Mouse (Mus musculus) cerebellum, adult 2 months (tissue): ENCODE data around the gene Cfap43. TPM values are rescaled to one million over a fixed set of nuclear protein-coding genes. Genes with fewer than 3 reads are reported as not detected.
A peak's percentile ranks its signal among the peaks of the same experiment; 100 is the strongest.
"Not testable (repeated sequence)": the region's sequence is repeated elsewhere in the genome, so short reads cannot be mapped to it uniquely, and the experiment has no call there.

ENCODE experiments used
- DNase-seq, 2 experiments: peaks; one replicate each; pipeline ENCODE4 v3.0.0; 2021
- H3K27ac ChIP-seq: fragments of 200-500 bp; 2 replicates; pipeline ENCODE4 v1.5.1; 2012; ENCODE audit warnings: low read length, control low read depth, inconsistent platforms; ENCODE audit not compliant: insufficient read depth
- H3K27me3 ChIP-seq: fragments of 200-500 bp; 2 replicates; pipeline ENCODE4 v1.6.1; 2012; ENCODE audit warnings: inconsistent platforms, mild to moderate bottlenecking, low read length, moderate library complexity; ENCODE audit not compliant: control insufficient read depth, insufficient read depth
- H3K4me1 ChIP-seq: fragments of 200-500 bp; 2 replicates; pipeline ENCODE4 v1.6.1; 2011; ENCODE audit warnings: low read length; ENCODE audit not compliant: control insufficient read depth, insufficient read depth
- H3K4me3 ChIP-seq: fragments of 200-500 bp; replicated peaks from 2 replicates; pipeline ENCODE3; 2011; ENCODE audit warnings: mild to moderate bottlenecking, low read depth, low read length, control low read depth; ENCODE audit not compliant: insufficient read depth
- CTCF ChIP-seq: fragments of 200-500 bp; IDR thresholded peaks from 2 replicates; pipeline ENCODE4 v1.5.1; 2011; ENCODE audit warnings: low read depth, mild to moderate bottlenecking, control low read depth, low read length, moderate library complexity, borderline replicate concordance; ENCODE audit not compliant: insufficient read depth
- POLR2A ChIP-seq: fragments of 200-500 bp; IDR thresholded peaks from 2 replicates; pipeline ENCODE4 v1.6.1; 2011; ENCODE audit warnings: low read length, control low read depth, borderline replicate concordance; ENCODE audit not compliant: insufficient read depth
- WGBS: fragments of 180-500 bp; shearing (Covaris S2); methylation state at CpG from one replicate; pipeline ENCODE4 v1.1.7; 2018; 5-methylcytosine and 5-hydroxymethylcytosine counted together
- polyA plus RNA-seq: library from polyadenylated mRNA; depleted of rRNA; stranded (reverse); fragments of >200 nt; gene quantifications from 2 replicates; pipeline ENCODE4 v1.2.3, GENCODE M21; 2012

The Cfap43 gene
- polyA plus RNA-seq, 1 experiment: 1.00 TPM

DNA sequence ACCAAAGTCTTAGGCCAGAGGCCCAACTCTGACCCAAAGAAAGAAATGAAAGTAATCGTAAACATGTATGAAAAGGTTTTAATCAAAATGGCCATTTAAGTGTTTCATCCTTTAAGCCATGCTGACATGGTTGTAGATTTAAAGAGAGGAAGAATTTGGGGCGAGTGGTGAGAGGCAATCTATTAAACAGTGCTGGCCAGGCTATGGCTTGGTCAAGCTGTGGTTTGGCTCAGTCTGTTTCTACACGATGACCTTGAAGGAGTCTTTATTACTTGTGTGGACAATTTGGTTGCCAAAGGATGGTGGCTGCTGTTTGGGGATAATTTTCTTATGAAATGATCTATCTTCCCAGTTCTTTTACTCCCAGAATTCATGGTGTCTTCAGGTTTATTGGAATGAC, 66.0 kb downstream of the Cfap43 start:
- Histone ChIP-seq H3K27ac (no peak overlapping the region), H3K4me3 (no peak overlapping the region), H3K4me1 (no peaks in the 10 kb centered on the region), H3K27me3 (no peaks in the 10 kb centered on the region)
- 88% methylated on average over 3 of the region's 3 CpGs for WGBS
- DNase-seq: no peak
- no peak for TF ChIP-seq CTCF
- TF ChIP-seq POLR2A: no peak

DNA sequence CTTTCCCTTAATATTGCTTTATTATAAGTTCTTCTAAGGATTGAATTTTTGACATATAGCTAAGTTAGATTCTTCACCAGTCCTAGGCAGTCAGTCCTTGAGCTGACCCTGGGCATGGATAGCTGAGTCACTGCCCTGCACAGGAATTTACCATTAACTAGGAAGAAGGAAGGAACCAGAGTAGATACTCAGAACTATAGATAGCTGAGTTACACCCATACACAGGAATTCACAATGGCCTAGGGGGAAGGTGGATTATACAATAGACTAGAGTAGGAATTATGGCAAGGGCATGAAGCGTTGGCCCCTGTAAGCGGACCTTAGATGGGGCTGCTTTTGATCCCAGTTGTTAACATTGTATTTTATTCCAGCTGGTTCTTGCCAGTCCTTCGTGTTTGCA, 67.0 kb downstream of the Cfap43 start:
- DNase-seq: not testable (repeated sequence)

DNA sequence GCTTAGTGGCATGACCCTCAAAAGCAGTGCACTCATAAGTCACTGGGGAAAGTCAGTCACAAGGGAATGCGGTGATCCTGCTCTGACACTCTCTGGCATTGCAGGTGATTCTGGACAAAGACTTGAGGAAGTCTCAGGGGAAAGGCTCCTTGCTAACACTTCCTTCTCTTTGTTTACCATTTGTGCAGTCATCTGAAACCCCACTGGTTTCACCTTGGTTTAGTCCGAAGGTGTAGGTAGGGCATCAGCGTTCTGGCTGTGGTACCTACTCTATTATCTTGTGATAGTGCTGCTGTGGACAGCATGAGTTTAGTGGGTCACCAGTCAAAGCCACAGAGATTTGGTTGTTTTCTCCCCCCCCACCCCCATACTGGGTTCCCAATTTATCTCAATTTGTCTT, 69.4 kb downstream of the Cfap43 start:
- no peak for DNase-seq
- H3K4me3 ChIP-seq: no peak overlapping the region
- no peak overlapping the region for H3K27ac ChIP-seq
- no peaks in the 10 kb centered on the region for H3K4me1 ChIP-seq
- H3K27me3 ChIP-seq: no peaks in the 10 kb centered on the region
- no peak for TF ChIP-seq POLR2A
- TF ChIP-seq CTCF: no peak
- WGBS: 90% methylated on average over 3 of the region's 3 CpGs

More for the DNA sequence above, 67.0 kb downstream of the Cfap43 start:
- not testable (repeated sequence) for H3K4me3 ChIP-seq, H3K27me3 ChIP-seq, H3K27ac ChIP-seq, H3K4me1 ChIP-seq
- 91% methylated on average over 3 of the region's 3 CpGs for WGBS

DNA sequence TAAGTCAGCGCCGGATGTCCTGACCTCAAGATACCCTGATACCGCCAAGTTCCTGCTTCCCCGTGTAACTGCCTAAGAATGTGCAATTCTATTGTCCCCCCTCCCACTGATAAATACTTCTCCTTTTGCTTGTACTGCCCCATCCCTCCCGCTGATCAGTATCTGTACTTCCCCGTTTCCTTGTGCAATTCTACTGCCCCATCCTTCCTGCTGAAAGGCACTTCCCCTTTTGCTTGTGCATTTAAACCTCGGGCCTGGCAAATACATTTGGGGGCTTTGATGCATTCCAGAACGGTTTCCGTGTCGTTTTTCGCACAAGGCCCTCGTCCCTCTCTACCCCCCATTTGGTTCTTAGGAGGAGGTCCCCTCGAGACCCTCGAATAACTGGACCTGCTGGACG, 77.9 kb downstream of the Cfap43 start:
- H3K27me3 ChIP-seq, H3K27ac ChIP-seq, H3K4me3 ChIP-seq, H3K4me1 ChIP-seq, DNase-seq: not testable (repeated sequence)
- WGBS: 86% methylated on average over 15 of the region's 15 CpGs

DNA sequence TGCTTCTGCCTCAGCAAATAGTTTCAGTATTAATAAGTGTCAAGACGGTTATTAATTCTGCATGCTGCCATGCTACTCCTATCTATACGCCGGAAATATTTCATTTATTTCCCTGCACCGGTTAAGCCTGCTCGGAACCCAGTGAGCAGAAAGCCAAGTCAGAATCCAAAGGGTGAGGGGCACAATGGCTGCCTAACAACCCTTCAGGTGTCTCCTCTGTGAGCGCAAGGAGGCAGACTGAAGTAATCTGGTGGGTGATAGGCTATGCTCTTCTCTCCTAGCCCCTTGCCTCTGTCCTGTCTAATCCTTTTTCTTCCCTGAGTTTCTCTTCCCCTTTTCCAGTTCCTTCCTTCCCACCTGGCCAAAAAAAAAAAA, 81.6 kb downstream of the Cfap43 start:
- no peak for TF ChIP-seq CTCF
- TF ChIP-seq POLR2A: no peak
- Histone ChIP-seq H3K4me3 (peak overlapping the region; percentile 63), H3K4me1 (no peaks in the 10 kb centered on the region), H3K27ac (no peak overlapping the region), H3K27me3 (peaks cover 2% of the 10 kb centered on the region; the same call in 1 of the 2 replicates)
- under 1% methylated on average over 6 of the region's 6 CpGs for WGBS
- DNase-seq: no peak

DNA sequence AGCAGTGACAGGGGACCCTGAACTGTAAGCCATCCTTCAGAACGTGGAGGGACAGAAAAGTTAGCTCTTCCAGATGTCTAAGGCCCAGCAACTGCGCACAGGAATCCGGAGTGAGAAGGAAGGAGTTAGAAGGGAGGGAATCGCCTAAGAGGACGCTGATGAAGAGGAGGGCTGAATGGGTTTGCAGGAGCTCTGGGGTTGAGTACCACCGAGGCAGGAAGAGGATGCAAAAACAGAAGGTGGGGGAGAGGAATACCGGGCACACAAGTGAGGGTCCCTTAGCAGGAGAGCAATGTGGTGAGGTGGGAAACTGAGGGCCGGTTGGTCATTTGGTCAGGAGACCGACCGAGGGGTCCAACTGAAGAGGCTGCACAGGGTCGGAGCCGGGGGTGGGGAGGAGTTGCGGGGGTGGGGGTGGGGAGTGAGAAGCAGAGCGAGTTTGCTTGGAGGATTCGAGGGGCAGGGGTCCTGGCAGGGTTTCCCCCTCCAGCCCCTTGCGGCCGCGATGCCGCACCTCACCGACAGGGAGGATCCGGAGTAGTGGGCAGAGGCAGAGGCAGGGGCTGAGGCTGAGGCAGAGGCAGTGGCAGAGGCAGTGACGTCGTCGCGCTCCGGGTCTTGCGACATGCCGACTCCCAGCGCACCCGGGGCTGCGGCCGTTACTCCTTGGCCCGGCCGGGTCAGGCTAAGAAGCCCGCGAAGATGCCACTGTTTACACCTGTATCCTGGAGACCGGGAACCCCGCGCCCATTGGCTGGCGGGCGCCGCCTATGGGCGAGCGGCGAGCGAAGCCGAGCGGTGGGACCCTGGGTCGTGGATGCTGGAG, 82.2 kb downstream of the Cfap43 start:
- peak overlapping the region; percentile 63 for H3K4me3 ChIP-seq
- no peaks in the 10 kb centered on the region for H3K4me1 ChIP-seq
- no peak overlapping the region for H3K27ac ChIP-seq
- H3K27me3 ChIP-seq: peaks cover 2% of the 10 kb centered on the region; the same call in 1 of the 2 replicates
- WGBS: 5% methylated on average over 49 of the region's 49 CpGs
- TF ChIP-seq CTCF (peak; percentile 39; the same call in 1 of the 2 replicates), POLR2A (no peak)
- peak; percentile 54 to 59 for DNase-seq

DNA sequence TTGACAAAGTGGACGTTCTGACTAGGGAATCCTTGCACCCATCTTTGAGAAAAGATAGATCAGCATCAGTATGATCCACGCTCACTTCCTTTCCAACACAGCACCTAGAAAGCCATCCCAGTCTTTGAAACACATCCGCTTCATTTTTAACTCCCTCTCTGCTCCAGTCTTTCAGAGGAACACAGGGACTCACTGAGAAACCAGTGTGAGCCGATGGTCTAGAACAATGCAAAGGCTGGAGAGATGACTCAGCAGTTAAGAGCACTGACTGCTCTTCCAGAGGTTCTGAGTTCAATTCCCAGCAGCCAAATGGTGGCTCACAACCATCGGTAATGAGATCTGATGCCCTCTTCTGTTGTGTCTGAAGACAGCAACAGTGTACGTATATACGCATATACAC, 83.3 kb downstream of the Cfap43 start:
- H3K4me1 ChIP-seq: no peaks in the 10 kb centered on the region
- no peak overlapping the region for H3K27ac ChIP-seq
- TF ChIP-seq POLR2A (no peak), CTCF (no peak)
- no peak for DNase-seq
- 81% methylated on average over 7 of the region's 7 CpGs for WGBS
- no peak overlapping the region for H3K4me3 ChIP-seq
- H3K27me3 ChIP-seq: peaks cover 2% of the 10 kb centered on the region; the same call in 1 of the 2 replicates

DNA sequence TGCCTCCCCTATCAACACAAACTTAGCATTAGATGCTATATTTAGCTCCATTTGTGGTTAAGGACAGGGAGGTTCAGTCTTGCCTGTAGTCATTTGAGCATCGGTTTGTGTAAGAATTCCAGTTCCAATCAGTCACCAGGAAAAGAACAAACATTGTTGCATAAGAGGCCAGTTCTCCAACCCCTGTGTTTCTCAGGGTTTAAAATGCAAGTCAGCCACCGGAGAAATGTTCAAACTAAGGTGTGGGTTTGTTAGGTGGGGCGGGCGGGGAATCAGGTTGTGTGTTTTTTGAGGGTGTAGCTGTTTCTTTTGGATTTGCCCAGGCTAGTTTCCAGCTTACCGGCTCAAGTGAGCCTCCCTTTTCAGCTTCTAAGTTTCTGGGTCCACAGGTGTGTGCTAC, 84.5 kb downstream of the Cfap43 start:
- H3K4me3 ChIP-seq: no peak overlapping the region
- no peak for DNase-seq
- WGBS: 91% methylated on average over 5 of the region's 5 CpGs
- TF ChIP-seq POLR2A (no peak), CTCF (no peak)
- no peak overlapping the region for H3K27ac ChIP-seq
- peaks cover 2% of the 10 kb centered on the region; the same call in 1 of the 2 replicates for H3K27me3 ChIP-seq
- H3K4me1 ChIP-seq: no peaks in the 10 kb centered on the region
